Mouse (Mus musculus): ENCODE data around the gene Qprt. TPM values are rescaled to one million over a fixed set of nuclear protein-coding genes. Genes with fewer than 3 reads are reported as not detected.
A peak's percentile ranks its signal among the peaks of the same experiment; 100 is the strongest.

Qprt gene
- polyA plus RNA-seq, 2 experiments, result 35.6 to 48.6 TPM

- ATAC-seq (ENCODE audit: insufficient read depth) (peak; percentile 72), DNase-seq (ENCODE audit: low read depth in 3 of 3, low spot score in 3 of 3) (no peak)
- WGBS (ENCODE audit: insufficient replicate concordance), result 50% methylated on average over 21 of the region's 21 CpGs
- H3K4me2 ChIP-seq (ENCODE audit: low read depth), result peak overlapping the region; percentile 43
- peak overlapping the region; percentile 5; the same call in 1 of the 2 replicates for H3K9ac ChIP-seq (replicated peaks)
- H3K4me3 ChIP-seq (ENCODE audit: insufficient read depth in 1 of 2, low read depth in 2 of 2, low read length in 2 of 2), result peak overlapping the region; percentile 46 to 58
- H3K4me1 ChIP-seq (replicated peaks; ENCODE audit: control insufficient read depth in 2 of 2, insufficient read depth in 2 of 2, low read length in 1 of 2), result peaks cover 0 to 15% of the 10 kb centered on the region in 2 experiments; a peak in 1 of 4 replicates
- TF ChIP-seq EP300 (IDR thresholded peaks at IDR 0.05; ENCODE audit: low read depth) (no peak), CTCF (IDR thresholded peaks at IDR 0.05; ENCODE audit: low read depth) (no peak)
- no peaks in the 10 kb centered on the region for H3K9me3 ChIP-seq (ENCODE audit: control insufficient read depth, low read length)
- H3K27ac ChIP-seq, result peak overlapping the region; percentile 16; the same call in 1 of the 2 replicates
- no peaks in the 10 kb centered on the region for H3K36me3 ChIP-seq (replicated peaks; ENCODE audit: control insufficient read depth, insufficient read depth, low read depth)
- no peaks in the 10 kb centered on the region for H3K27me3 ChIP-seq (ENCODE audit: control insufficient read depth, insufficient read depth, low read length)
These were observed 740 bp downstream of the Qprt start for GRCm38 (mm10) chr7:127121061-127121910.

- DNase-seq (ENCODE audit: low read depth in 3 of 3, low spot score in 3 of 3) (no peak), ATAC-seq (ENCODE audit: insufficient read depth) (no peak; the same call in 1 of the 2 replicates)
- no peaks in the 10 kb centered on the region for H3K9me3 ChIP-seq (ENCODE audit: control insufficient read depth, low read length)
- no peak overlapping the region for H3K27ac ChIP-seq
- TF ChIP-seq CTCF (IDR thresholded peaks at IDR 0.05; ENCODE audit: low read depth), result no peak
- TF ChIP-seq EP300 (IDR thresholded peaks at IDR 0.05; ENCODE audit: low read depth), result no peak
- no peak overlapping the region for H3K4me2 ChIP-seq (ENCODE audit: low read depth)
- peaks cover under 1 to 20% of the 10 kb centered on the region in 2 experiments; a peak in 3 of 4 replicates for H3K4me1 ChIP-seq (replicated peaks; ENCODE audit: control insufficient read depth in 2 of 2, insufficient read depth in 2 of 2, low read length in 1 of 2)
- 64% methylated on average over 14 of the region's 14 CpGs for WGBS (ENCODE audit: insufficient replicate concordance)
- no peaks in the 10 kb centered on the region for H3K27me3 ChIP-seq (ENCODE audit: control insufficient read depth, insufficient read depth, low read length)
- H3K36me3 ChIP-seq (replicated peaks; ENCODE audit: control insufficient read depth, insufficient read depth, low read depth), result no peaks in the 10 kb centered on the region; the same call in 1 of the 2 replicates
- no peak overlapping the region for H3K4me3 ChIP-seq (ENCODE audit: insufficient read depth in 1 of 2, low read depth in 2 of 2, low read length in 2 of 2)
- no peak overlapping the region for H3K9ac ChIP-seq (replicated peaks)
These were observed 3.2 kb downstream of the Qprt start for GRCm38 (mm10) chr7:127118671-127119445.

- peaks cover 3 to 26% of the 10 kb centered on the region in 2 experiments; a peak in 3 of 4 replicates for H3K4me1 ChIP-seq (replicated peaks; ENCODE audit: control insufficient read depth in 2 of 2, insufficient read depth in 2 of 2, low read length in 1 of 2)
- H3K9me3 ChIP-seq (ENCODE audit: control insufficient read depth, low read length), result no peaks in the 10 kb centered on the region
- H3K9ac ChIP-seq (replicated peaks), result no peak overlapping the region
- H3K4me2 ChIP-seq (ENCODE audit: low read depth), result no peak overlapping the region
- DNase-seq (ENCODE audit: low read depth in 3 of 3, low spot score in 3 of 3) (no peak), ATAC-seq (ENCODE audit: insufficient read depth) (no peak)
- no peak overlapping the region for H3K27ac ChIP-seq
- TF ChIP-seq EP300 (IDR thresholded peaks at IDR 0.05; ENCODE audit: low read depth), result no peak
- TF ChIP-seq CTCF (IDR thresholded peaks at IDR 0.05; ENCODE audit: low read depth), result peak; percentile 50
- whole genome bisulfite sequencing (ENCODE audit: insufficient replicate concordance), result 69% methylated on average over 5 of the region's 5 CpGs
- no peaks in the 10 kb centered on the region; the same call in 1 of the 2 replicates for H3K36me3 ChIP-seq (replicated peaks; ENCODE audit: control insufficient read depth, insufficient read depth, low read depth)
- no peak overlapping the region for H3K4me3 ChIP-seq (ENCODE audit: insufficient read depth in 1 of 2, low read depth in 2 of 2, low read length in 2 of 2)
- no peaks in the 10 kb centered on the region for H3K27me3 ChIP-seq (ENCODE audit: control insufficient read depth, insufficient read depth, low read length)
These were observed 4.1 kb downstream of the Qprt start for GRCm38 (mm10) chr7:127117948-127118347.

GRCm38 (mm10) chr7:127116331-127116935 is 5.6 kb downstream of the Qprt start:
- Histone ChIP-seq H3K4me1 (replicated peaks; ENCODE audit: control insufficient read depth in 2 of 2, insufficient read depth in 2 of 2, low read length in 1 of 2) (peaks cover 3 to 28% of the 10 kb centered on the region in 2 experiments; a peak in 3 of 4 replicates), H3K4me3 (ENCODE audit: insufficient read depth in 1 of 2, low read depth in 2 of 2, low read length in 2 of 2) (no peak overlapping the region), H3K27me3 (ENCODE audit: control insufficient read depth, insufficient read depth, low read length) (no peaks in the 10 kb centered on the region), H3K27ac (no peak overlapping the region), H3K9me3 (ENCODE audit: control insufficient read depth, low read length) (no peaks in the 10 kb centered on the region), H3K9ac (replicated peaks) (no peak overlapping the region), H3K4me2 (ENCODE audit: low read depth) (no peak overlapping the region), H3K36me3 (replicated peaks; ENCODE audit: control insufficient read depth, insufficient read depth, low read depth) (no peaks in the 10 kb centered on the region; the same call in 1 of the 2 replicates)
- 65% methylated on average over 11 of the region's 11 CpGs for WGBS (ENCODE audit: insufficient replicate concordance)
- DNase-seq (ENCODE audit: low read depth in 3 of 3, low spot score in 3 of 3), result no peak
- no peak for ATAC-seq (ENCODE audit: insufficient read depth)
- TF ChIP-seq CTCF (IDR thresholded peaks at IDR 0.05; ENCODE audit: low read depth) (no peak), EP300 (IDR thresholded peaks at IDR 0.05; ENCODE audit: low read depth) (no peak)

Data from liver, embryonic 14.5 days (tissue).